Mouse (Mus musculus): ENCODE results near the gene Lig3.

DNA sequence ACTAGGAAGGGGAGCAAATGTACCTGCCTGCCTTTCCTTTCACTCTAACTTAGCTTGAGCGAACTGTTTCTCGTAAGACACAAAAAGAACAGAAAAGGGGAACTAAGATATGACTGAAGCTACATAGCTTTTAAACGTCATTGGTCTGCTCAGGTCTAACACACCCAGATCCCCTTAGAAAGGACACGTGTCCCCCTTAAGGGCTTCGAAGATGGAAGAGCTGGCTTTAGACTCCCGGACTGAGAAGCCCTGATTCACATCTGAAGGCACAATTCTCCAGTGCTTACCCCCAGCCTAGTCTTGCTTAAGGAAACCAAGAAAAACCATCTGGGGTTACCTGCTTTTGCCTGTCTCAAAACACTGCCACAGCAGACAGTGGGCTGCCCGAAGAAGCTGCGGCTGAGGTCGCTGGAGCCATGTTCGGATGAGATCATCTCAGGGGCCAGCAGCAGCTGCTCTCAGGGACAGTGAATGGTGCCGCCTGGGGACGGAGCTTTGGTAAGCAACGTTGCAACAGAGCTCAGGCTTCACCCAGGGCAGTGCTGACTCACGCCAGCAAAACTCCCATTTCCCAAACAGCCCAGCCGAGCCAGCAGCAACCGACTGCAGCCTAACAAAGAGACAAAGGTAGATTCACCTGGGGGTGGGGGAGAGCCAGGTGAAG is 64.6 kb downstream of the Lig3 start:
- no peak for TF ChIP-seq CTCF (IDR thresholded peaks at IDR 0.05; ENCODE audit: low read depth, low read length)
- no peak for TF ChIP-seq POLR2A (IDR thresholded peaks at IDR 0.05; ENCODE audit: insufficient read depth, low read length)
- peak; percentile 80 for TF ChIP-seq EP300 (IDR thresholded peaks at IDR 0.05; ENCODE audit: insufficient read depth, low read depth, low read length)

All from ES-Bruce4 (cell line).